Mouse (Mus musculus) olfactory bulb, adult 2 months (tissue): ENCODE data around the gene Stk25.

ENCODE experiments used
- CTCF ChIP-seq: fragments of 200-500 bp; IDR thresholded peaks from 2 replicates; pipeline ENCODE4 v1.5.1; 2012; ENCODE audit warnings: low read depth, mild to moderate bottlenecking, low read length, moderate library complexity; ENCODE audit not compliant: insufficient read depth
- POLR2A ChIP-seq: fragments of 200-500 bp; IDR thresholded peaks from 2 replicates; pipeline ENCODE4 v1.6.1; 2012; ENCODE audit warnings: mild to moderate bottlenecking, low read depth, low read length, moderate library complexity; ENCODE audit not compliant: insufficient read depth

GRCm38 (mm10) chr1:93678386-93678785 lies 19.9 kb upstream of the Stk25 start:
- no peak for TF ChIP-seq POLR2A
- no peak for TF ChIP-seq CTCF
